Mouse (Mus musculus): ENCODE data around the gene Prkar1b.

DNA sequence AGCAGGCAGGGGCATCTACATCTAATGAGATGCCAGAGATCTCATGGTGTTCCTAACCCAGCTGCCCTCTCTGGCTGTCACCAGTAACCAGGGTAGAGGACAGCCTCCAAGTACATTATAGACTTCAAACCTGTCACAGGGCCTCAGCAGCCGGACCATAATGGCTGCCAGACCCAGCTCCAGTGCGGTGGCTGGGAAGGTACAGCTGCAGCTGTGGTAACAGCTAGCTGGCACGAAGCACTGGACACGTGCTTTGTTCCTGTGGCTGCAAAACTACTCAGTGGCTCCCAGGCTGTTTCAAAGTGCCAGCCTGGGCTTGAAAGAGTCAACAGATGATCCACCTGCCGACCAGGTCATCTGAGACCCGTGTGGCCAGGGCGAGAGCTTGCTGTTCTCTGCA, 73.4 kb downstream of the Prkar1b start:
- TF ChIP-seq CTCF (IDR thresholded peaks at IDR 0.05; ENCODE audit: extremely low read depth, insufficient read depth, insufficient read length, insufficient replicate concordance), result no peak
- no peak for TF ChIP-seq POLR2A (IDR thresholded peaks at IDR 0.05; ENCODE audit: low read depth, low read length)

Measured in spleen, adult 2 months (tissue).